Mouse (Mus musculus) neural tube, embryonic 10.5 days (tissue): ENCODE data around the gene Rhox11.
"Not testable (repeated sequence)": the region's sequence is repeated elsewhere in the genome, so short reads cannot be mapped to it uniquely, and the experiment has no call there.

Experiments used
- DNase-seq: peaks from one replicate; pipeline ENCODE4 v3.0.0-alpha.2; 2017; ENCODE audit warnings: low spot score; ENCODE audit errors: extremely low spot score

Gene Rhox11

GRCm38 (mm10) chrX:38085041-38085440 is at the start of gene Rhox11:
Rhox11 (minus strand) TSS chrX:38085141.
- DNase-seq = no peak

GRCm38 (mm10) chrX:38121478-38121877 is 36.5 kb upstream of the Rhox11 start:
- DNase-seq = no peak

GRCm38 (mm10) chrX:38120982-38121381 is 36.0 kb upstream of the Rhox11 start, which contains the start of gene Rhox13:
Rhox13 (plus strand) TSS chrX:38121219.
- no peak for DNase-seq

GRCm38 (mm10) chrX:38110807-38111206 is 25.9 kb upstream of the Rhox11 start, which contains the start of gene Rhox12:
Rhox12 (minus strand) TSS chrX:38110907.
- no peak for DNase-seq

- peak; percentile 40 for DNase-seq
Measured at GRCm38 (mm10) chrX:38084226-38084625, 715 bp downstream of the Rhox11 start.

- DNase-seq = no peak
Measured at GRCm38 (mm10) chrX:38066175-38066574, 18.8 kb downstream of the Rhox11 start, which contains the start of gene Rhox10. Rhox10 (plus strand) TSS chrX:38066475.

GRCm38 (mm10) chrX:38061544-38061943 is 23.4 kb downstream of the Rhox11 start:
- no peak for DNase-seq

GRCm38 (mm10) chrX:38043014-38043413 is 41.9 kb downstream of the Rhox11 start, which contains the start of gene Btg1-ps2:
Btg1-ps2 (minus strand) TSS chrX:38043114.
- not testable (repeated sequence) for DNase-seq

GRCm38 (mm10) chrX:38039666-38040065 is 45.3 kb downstream of the Rhox11 start:
- DNase-seq = no peak

- no peak for DNase-seq
Measured at GRCm38 (mm10) chrX:38033841-38034240, 51.1 kb downstream of the Rhox11 start.
